Mouse (Mus musculus): ENCODE results near the gene Tubg2. TPM values are rescaled to one million over a fixed set of nuclear protein-coding genes. Genes with fewer than 3 reads are reported as not detected.

Tubg2 gene
- total RNA-seq, 2 experiments from 2014 or later: 6.8 TPM

DNA sequence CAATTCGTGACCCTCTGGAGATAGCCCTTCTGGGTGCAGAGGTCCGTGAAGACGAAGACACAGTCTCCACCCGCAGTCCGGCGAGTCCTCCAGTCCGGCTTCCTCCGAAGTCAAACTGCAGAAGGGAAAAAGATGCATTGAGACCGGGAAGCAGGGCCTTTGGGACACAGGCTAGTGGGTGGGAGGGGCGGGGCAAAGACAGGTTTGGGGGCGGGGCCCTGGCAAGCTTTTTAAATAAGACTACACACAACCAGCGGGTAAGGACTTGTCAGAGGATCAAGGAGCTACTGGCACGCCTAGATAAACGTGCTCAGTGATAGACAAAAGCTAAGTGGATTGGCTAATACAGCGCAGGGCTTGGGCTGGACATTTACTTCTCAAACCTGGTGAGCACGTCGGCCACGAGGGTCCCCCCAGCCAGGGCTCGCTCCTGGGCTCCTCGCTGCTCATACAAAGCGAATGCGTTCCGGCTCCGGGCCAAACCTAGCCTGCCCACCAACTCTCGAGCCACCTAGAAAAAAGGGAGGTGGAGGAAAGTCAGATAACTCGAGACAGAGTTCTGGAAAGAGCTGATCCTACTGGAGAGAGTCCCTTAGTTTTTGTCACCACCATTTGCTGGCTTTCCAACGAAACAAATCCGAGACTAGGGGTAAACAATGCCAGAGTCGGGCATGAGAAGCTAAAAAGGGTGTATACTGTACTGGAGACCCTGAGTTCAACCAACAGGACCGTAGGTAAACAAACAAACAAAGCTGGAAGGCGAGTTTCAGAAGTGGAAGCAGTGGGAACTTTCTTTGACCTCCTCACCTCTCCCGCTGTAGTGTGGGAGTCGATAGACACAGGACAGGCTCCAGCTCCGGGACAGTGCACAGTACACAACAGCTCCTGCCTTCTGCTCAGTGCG, 9.2 kb downstream of the Tubg2 start:
- DNase-seq (ENCODE audit: low spot score in 2 of 2): no peak

DNA sequence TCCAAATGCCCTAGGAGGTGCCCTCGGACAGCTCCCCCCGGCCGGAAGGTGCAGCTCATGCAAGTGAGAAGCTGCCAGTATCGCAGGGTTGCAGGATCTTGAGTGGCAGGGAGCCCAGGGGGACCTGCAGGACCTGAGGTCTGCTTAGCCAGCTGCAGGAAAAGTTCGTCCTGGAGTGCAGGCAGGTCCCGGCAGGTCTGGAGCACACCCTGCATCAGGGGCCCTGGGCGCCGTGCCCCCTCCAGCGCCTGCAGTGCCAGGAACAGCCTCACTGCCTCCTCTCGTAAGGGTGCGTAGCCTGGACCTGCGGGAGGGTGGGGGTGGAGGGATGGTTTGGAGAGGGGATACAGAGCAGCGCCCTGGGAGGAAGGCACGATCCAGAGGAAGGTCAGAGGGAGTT, 10.7 kb downstream of the Tubg2 start:
- DNase-seq (ENCODE audit: low spot score in 2 of 2): no peak

DNA sequence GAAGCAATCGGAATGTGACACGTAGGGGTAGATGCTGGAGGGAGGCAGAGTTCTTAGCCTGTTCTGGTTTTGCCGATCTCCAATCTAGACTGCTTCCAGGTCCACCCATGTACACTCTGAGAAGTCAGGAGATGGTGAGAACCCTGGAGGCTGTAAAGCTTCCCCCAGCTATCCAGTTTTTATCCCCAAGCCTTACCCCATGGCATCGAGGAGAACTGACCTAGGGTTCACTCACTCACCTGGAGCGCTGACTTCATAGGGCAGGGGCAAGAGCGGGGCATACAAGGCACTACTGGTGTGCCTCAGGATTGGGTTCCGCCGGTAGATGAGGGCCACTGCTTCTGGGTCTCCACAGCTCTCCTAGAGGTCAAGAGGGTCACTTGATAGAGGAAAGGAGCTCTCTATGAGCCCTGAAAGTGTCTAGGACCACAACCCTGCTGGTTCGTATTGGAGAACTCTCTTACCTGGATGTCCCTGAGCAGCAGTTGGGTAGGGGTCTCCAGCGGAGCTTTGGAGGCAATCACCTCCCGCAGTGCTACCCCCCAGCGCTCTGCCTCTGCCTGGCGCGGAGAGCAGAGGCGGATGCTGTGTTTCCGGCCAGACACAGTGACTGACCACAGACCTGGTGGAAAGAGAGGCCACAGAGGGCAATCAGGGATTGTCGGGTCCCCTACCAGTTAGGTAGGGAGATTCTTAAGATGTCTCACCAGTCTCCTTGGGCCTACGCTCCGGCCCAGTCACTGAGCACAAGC, 11.7 kb downstream of the Tubg2 start:
- no peak for DNase-seq (ENCODE audit: low spot score in 2 of 2)

DNA sequence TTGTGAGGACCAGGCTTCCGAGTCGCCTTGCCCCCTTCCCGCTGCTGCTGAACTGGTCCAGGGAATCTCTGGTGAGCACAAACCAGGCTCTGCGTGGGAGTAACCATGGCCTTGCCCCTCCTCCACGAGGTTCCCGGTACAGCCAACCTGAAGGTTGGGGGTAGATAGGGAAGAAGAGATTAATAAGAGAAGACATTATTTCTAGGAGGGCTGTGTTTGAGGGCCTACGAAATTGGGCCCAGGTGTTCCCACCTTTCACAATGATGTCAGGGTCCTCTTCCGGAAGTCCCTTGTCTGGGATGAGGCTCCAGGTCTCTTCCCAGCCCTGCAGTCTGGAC, 12.2 kb downstream of the Tubg2 start:
- no peak for DNase-seq (ENCODE audit: low spot score in 2 of 2)

DNA sequence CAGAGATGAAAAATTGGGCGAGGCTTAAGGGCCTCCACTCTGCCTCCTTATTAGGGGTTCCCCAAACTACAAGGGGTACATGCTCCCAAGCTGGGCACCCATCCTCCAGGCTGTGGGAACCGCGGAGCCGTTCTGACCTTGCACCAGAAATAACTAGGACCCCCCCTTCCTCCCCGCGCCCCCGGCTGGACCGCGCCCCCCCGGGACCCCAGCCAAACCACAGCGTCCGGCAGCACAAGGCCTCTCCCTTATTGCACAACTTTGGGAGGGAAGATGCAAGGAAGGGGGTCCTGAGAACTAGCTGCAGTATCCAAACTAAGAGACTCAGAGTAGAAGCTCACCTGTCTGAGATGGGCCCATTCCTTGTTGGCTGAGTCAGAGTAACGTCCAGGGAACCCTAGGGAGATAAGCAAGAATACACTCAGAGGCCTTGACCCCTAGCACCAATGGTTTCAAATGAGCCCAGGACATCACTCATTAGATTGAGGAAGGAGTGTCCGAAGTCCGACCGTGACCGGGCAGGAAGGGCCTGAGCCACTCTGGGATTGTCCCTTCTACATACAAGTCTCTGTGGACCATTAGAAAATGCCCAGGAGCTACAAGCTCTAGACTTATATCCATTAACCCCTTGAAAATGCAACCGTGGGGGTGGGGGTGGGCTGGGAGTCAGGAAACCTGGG, 12.7 kb downstream of the Tubg2 start:
- no peak for DNase-seq (ENCODE audit: low spot score in 2 of 2)

DNA sequence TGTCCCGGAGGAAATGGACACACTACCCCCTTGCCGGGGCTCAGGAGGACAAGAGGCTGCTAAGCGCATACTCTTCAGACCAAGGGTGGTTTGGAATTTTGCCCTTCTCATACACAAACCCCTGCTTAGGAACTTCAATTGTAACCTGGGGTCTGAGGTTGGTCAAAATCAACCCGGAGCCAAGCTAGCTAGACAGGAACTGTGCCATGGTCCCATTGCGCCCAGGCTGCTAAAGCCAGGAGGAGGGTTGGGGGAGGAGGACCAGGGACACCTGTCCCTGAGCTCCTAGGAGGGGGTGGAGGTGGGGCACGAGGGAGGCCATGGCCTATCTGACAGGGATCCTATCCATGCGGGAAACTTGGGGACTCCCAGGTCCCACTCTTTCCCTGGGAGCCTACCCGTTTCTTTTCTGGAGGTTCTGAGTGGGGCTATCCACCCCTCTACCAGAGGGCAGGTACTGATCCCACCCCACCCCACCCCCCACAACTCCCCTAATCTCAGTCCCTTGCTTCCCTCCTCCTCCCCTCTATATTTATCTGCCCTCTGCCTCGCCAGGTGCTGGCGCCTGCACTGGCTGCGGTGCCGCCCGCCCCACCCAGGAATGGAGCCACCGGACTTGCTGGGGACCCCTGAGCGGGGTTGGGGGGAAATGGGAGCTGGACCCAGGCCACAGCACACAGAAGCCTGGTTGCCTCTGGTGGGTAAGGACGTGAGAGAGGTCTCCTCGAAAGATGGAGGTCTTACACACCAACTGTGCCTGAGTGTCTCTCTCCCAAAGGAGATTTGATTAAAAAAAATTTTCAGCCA, 13.8 kb downstream of the Tubg2 start:
- DNase-seq (ENCODE audit: low spot score in 2 of 2): no peak

DNA sequence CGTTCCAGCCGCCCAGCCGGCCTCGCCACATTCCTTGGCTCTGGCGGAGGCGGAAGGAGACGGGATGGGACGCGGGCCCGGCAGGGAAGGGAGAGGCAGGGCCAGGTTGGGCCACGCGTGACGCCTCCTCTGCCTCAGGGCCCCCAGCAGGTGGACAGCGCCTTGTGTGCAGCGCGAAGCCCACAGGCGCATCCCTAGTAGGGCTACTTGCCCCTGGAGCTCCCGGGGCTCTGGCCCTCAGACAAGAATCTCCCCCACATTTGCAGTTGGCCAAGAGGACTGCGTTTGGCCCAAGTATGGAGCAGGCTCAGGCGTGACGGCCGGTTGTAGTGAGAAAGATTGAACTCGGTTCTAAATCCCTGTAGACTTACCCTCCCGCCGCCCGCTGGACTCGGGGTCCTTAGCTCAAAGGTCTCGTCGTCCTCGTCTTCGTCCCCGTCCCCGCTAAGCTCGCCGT, 14.7 kb downstream of the Tubg2 start, which contains the start of gene Cntnap1:
TSS of gene Cntnap1 (plus strand) at position 170 of the 457 bp plus-strand sequence.
- DNase-seq (ENCODE audit: low spot score in 2 of 2): peak; percentile 64 to 81

DNA sequence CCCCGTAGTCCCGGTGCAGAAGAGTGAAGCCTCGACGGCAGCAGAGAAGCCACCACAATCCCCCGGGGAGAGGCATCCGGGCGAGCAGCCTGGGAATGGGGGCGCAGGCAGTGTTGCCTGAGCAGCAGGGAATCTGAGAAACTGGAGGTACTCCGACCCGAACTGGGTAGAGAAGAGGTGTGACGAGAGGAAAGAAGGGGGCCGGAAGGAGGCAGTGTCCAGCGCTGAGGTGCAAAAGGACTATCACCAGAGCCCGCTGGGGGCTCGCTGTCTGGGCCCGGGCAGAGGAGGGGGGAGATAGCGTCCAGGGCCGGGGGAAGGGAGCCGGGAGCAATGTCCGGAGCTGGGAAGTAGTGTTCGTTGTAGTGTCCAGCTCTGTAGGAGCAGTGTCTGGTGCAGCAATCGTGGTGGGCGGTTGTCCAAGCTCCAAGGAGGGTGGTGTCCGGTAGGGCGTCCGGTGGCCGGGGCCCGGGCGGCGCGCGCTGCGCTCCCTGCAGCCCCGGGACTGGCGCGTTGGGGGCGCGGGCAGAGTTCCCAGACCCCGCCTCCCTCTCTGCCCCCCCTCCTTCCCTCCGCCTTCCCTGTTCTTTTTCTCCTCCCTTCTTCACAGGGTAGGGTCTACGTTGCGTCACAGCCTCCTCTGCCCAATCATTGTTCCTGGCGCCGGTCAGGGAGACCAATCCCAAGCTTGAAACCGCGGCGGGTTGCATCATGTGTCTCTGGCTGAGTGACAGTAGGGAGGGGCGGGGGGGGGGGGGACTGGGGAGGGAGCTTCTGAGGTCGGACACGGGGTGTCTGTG, 15.3 kb downstream of the Tubg2 start, which contains the start of gene Plekhh3:
TSS of gene Plekhh3 (minus strand) at position 541 of the 800 bp plus-strand sequence.
- peak; percentile 86 to 93 for DNase-seq (ENCODE audit: low spot score in 2 of 2)

DNA sequence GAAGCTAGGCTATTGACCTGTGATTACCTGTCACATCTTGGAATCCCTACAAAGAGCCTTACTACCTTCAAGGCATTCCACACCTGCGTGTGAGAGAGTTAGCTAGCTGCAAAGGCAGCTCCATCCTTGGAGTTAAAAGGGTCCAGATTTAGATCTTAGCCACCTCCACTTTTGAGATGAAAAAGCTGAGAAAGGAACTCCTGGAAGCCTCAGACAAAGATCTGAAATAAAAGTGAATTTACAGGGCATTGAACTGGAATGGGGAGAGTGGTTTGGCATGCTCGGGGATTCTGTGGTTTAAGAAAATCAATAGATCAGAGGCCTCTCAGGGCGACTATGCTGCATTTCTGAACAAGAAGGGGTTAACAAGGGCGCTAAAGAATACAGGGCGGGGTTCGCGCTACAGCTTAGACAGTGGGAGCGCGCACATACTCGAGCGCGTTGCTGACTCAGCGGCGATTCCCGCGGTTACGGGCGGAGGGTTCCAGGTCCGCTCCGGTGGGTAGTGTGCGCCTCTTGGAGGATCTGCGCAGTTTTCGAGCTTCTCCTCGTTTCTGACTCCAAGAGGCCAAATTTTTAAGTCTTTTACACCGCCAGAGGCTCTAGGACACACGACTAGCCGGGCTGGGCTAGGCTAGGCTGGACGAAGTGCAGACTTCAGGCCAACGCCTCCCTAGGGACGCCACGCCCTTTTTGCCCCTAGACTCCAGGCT, 16.2 kb downstream of the Tubg2 start:
- peak; percentile 53 to 73 for DNase-seq (ENCODE audit: low spot score in 2 of 2)

DNA sequence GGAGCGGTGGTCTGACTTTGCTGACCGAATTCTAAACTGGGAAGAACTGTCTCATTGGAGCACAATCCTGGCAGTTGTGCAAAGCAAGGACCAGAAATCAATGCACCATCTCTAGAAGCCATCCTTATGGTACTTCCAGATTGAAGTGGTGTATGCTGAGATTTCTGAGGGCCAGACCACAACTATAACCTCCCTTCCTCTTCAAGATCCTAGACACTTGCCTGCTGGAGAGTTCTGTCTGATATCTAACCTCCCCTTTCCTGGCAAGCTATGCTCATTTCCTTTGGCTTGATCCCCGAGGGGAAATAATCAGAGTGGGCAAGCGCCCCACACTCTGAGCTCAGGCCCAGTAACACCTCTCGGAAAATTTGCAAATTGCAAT, 16.7 kb downstream of the Tubg2 start:
- no peak for DNase-seq (ENCODE audit: low spot score in 2 of 2)

DNA sequence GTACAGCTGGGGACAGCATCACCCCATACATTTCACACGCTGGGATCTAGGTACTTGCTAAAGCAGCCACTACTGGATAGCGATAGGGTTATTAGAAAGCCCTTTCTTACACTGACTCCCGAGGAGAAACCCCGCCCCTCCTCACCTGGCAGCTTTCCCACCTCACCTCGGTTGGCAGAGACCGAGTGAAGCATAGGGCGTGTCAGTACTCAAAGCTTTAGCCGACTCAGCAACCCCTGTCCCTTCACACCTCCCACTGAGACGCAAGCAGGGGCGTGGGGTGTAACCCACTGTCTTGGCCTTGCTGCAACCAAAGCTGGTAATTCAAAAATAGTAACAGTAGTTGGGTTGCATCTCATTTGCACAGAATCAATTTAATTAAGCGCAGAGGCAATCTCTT, 17.4 kb downstream of the Tubg2 start:
- no peak for DNase-seq (ENCODE audit: low spot score in 2 of 2)

DNA sequence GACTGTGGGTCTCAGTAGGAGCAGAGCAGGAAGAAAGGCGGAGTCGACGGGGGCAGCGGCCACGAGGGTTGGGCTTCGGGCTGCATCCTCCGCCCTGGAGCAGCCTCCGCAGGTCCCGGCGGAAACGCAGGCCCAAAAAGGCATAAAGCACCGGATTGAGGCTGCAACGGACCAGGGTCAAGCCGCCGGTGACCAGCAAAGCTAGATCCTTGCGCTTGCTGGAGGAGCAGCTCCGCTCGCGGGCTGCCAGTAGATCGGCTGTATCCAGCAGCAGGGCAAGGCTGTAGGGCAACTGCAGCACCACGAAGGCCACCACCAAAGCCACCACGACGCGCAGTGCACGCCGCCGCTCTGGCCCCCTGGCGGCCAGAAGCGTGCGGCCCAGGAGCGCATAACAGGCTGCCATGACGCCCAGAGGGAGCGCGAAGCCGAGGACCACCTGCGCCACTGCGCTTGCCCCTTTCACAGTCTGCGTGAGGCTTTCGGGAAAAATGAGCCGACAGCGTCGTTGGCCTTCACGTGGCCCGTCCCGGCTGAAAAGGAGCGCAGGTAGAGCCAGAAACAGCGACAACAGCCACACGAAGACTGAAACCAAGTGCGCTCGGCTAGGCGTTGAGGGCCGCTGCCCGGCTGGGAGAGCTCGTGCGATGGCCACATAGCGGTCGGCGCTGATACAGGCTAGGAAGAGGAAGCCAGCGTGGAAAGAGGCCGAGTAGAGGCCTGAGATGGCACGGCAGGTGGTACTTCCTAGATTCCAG, 18.1 kb downstream of the Tubg2 start:
- DNase-seq (ENCODE audit: low spot score in 2 of 2): peak; percentile 63 to 80

DNA sequence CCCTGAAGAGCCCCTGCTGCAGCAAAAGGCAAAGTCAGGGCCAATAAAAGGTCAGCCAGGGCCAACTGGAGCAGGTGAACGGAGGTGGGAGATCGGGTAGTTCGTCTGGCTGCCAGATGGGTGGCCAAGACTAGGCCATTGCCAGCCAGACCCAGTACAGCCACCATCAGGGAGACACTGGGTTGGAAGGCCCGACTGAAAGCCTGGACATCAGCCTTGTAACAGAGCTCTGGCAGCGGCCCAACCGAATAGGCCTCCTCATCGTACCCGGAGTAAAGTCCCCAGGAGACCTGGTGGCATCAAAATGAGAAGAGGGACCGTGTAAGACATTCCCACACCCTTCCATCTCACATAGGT, 18.7 kb downstream of the Tubg2 start:
- DNase-seq (ENCODE audit: low spot score in 2 of 2): no peak

DNA sequence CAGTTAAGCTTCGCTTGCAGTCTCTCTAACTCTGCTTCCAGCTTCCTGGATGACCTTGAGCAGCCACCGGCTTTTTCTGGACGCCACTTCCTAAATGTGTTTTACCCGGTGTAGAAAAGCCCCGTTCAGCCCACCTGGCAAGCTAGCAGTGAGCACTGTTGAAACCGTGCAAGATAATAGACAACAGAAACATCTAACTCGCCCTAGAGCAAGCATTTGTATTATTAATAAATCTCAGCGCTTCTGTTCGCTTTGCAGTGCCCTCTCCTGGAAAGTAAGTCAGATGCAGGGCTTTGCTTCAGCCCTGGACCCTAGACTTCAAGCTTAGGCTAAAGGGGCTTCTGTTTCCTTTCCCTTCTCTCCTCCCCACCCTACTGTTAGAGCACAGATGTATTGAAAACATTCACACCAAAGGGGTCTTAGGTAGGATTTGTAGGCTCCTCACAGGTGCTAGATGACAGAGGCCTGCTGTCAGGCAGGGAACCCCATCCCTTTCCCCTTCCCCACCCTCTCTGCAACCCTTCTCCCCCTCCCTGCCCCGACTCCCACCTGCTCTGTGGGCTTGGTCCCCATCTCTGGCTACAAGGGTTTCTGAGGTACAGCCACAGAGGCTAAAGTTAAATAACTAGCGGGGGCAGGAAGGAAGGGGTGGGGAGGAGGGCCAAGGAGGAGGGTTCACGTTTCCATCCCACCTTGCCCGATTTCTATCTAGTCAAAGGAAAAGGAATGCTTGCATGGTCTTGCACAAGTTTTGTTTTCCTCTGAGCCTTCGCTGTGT, 19.3 kb downstream of the Tubg2 start, which contains the start of gene Ccr10:
TSS of gene Ccr10 (minus strand) at position 593 of the 778 bp plus-strand sequence.
- DNase-seq (ENCODE audit: low spot score in 2 of 2): no peak

DNA sequence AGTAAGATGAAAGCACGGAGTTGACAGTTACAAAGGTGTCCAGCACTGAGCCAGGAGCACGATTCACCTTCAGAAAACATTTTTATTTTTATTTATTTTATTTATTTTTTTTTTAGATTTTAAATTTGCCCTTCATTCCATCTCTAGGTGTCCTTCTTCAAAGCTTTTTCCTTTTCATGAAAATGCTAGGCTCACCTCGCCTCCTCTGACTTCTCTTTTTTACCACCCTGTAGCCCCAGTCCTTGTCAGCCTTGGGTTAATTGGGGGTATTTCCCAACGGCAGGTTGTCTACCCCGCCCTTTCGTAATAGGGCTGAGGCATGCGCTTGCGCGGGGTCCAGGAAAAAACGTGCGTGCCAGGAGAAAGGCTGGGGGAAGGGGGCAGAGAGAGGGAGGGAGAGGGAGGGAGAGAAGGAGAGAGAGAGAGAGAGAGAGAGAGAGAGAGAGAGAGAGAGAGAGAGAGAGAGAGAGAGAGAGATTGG, 20.0 kb downstream of the Tubg2 start:
- no peak for DNase-seq (ENCODE audit: low spot score in 2 of 2)

DNA sequence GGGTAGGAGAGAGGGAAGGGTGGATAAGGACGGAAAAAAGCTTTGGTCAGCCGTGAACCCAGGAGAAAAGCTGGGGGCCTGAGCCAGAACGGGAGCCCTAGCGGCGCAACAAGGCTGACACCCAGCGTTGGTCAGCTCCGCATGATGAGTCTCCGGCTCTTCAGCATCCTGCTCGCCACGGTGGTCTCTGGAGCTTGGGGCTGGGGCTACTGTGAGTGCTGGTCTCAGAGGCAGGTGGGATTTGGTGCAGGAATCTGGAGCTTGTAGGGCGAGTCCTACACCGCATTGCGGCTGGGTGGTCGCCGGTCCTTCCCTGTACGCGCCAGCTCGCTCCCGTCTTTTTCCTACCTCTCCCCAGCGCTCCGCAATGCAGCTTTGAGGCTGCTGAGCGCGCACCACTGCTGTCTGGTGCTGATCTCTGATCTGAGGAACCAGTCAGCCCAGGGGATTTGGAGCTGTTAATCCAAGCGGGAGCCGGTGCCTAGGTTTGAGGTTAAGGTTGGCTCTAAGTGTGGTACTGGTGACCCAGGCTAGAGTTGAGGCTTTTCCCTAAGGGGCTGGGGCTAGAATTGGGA, 20.5 kb downstream of the Tubg2 start:
- DNase-seq (ENCODE audit: low spot score in 2 of 2): no peak
